Mouse (Mus musculus) stomach, postnatal 0 days (tissue): ENCODE measurements around the gene Phlpp2.

ENCODE experiments used
- CTCF ChIP-seq: IDR thresholded peaks from 2 replicates; pipeline ENCODE4 v1.5.1; 2016; ENCODE audit warnings: antibody characterized with exemption, low read depth, mild to moderate bottlenecking, moderate library complexity
- EP300 ChIP-seq: optimal IDR thresholded peaks from 2 replicates; pipeline ENCODE3; 2016; ENCODE audit warnings: antibody characterized with exemption

GRCm38 (mm10) chr8:109868003-109868679 is at the start of gene Phlpp2:
- TF ChIP-seq EP300 (no peak), CTCF (peak; percentile 71)
